Mouse (Mus musculus) liver, embryonic 13.5 days (tissue): ENCODE data around the gene Ccdc157. TPM values are rescaled to one million over a fixed set of nuclear protein-coding genes. Genes with fewer than 3 reads are reported as not detected.
A peak's percentile ranks its signal among the peaks of the same experiment; 100 is the strongest.

Source experiments
- ATAC-seq: fragments of 200-750 bp; cut with Nextera tagmentation; 2 replicates; pipeline ENCODE4 v1.8.0; 2017; ENCODE audit warnings: low read depth, mild to moderate bottlenecking, moderate number of reproducible peaks, moderate library complexity
- DNase-seq: peaks from one replicate; pipeline ENCODE4 v3.0.0; 2022
- H3K27ac ChIP-seq: fragments of 300-500 bp; sonication (generic); 2 replicates; pipeline ENCODE4 v1.5.1; 2015; ENCODE audit warnings: moderate library complexity, mild to moderate bottlenecking, inconsistent platforms
- H3K27me3 ChIP-seq: fragments of 300-500 bp; sonication (generic); 2 replicates; pipeline ENCODE4 v1.6.1; 2015; ENCODE audit warnings: mild to moderate bottlenecking, inconsistent platforms
- H3K36me3 ChIP-seq: fragments of 300-500 bp; sonication (generic); 2 replicates; pipeline ENCODE4 v1.6.1; 2015; ENCODE audit warnings: mild to moderate bottlenecking, inconsistent platforms
- H3K4me1 ChIP-seq: fragments of 300-500 bp; sonication (generic); replicated peaks from 2 replicates; pipeline ENCODE4 v1.6.1; 2015; ENCODE audit warnings: inconsistent platforms
- H3K4me2 ChIP-seq: fragments of 300-500 bp; sonication (generic); 2 replicates; pipeline ENCODE4 v1.6.1; 2015; ENCODE audit warnings: inconsistent platforms, mild to moderate bottlenecking, moderate library complexity
- H3K4me3 ChIP-seq: fragments of 300-500 bp; sonication (generic); replicated peaks from 2 replicates; pipeline ENCODE4 v1.5.1; 2015; ENCODE audit warnings: mild to moderate bottlenecking, inconsistent platforms
- H3K9ac ChIP-seq: fragments of 300-500 bp; sonication (generic); 2 replicates; pipeline ENCODE4 v1.6.1; 2015; ENCODE audit warnings: mild to moderate bottlenecking, inconsistent platforms
- H3K9me3 ChIP-seq: fragments of 300-500 bp; sonication (generic); replicated peaks from 2 replicates; pipeline ENCODE4 v1.6.1; 2016; ENCODE audit warnings: inconsistent platforms
- WGBS: fragments of 180-500 bp; shearing (Covaris S2); methylation state at CpG from one replicate; pipeline ENCODE4 v1.1.7; 2015; ENCODE audit not compliant: insufficient replicate concordance; 5-methylcytosine and 5-hydroxymethylcytosine counted together
- polyA plus RNA-seq: library from polyadenylated mRNA; unstranded; fragments of >200 nt; fragmentation: Nextera tagmentation; extraction: Ambion mirVana; gene quantifications from 2 replicates; pipeline ENCODE4 v1.2.1, GENCODE M21; 2015

Ccdc157 gene
- polyA plus RNA-seq, 1 experiment from 2014 or later = 0.65 TPM

DNA sequence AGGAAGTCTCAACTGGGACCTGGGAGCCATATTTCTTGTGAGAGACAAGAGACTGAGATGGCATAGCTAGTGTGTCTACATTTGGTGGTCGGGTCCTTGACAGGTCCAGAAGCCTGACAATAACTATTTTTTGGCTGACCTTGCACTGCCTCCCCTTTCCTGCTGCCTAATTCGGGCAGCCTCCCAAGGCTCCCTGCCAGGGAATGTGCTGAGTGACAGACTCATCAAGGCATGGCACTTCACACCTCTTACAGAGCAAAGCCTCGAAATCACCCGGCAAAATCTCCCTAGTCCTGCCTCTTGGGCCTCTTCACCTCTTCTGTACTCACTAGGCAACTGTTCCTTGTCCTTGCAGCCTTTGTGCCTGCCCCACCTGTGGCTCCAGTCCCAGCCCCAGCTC is 17.6 kb upstream of the Ccdc157 start:
- H3K4me3 ChIP-seq = no peak overlapping the region
- no peak overlapping the region for H3K27ac ChIP-seq
- 83% methylated on average over 4 of the region's 4 CpGs for WGBS
- H3K36me3 ChIP-seq = peaks cover 98% of the 10 kb centered on the region
- no peaks in the 10 kb centered on the region for H3K4me1 ChIP-seq
- DNase-seq (no peak), ATAC-seq (no peak)
- H3K9ac ChIP-seq = no peak overlapping the region
- H3K4me2 ChIP-seq = no peak overlapping the region
- no peaks in the 10 kb centered on the region for H3K27me3 ChIP-seq
- H3K9me3 ChIP-seq = no peaks in the 10 kb centered on the region

DNA sequence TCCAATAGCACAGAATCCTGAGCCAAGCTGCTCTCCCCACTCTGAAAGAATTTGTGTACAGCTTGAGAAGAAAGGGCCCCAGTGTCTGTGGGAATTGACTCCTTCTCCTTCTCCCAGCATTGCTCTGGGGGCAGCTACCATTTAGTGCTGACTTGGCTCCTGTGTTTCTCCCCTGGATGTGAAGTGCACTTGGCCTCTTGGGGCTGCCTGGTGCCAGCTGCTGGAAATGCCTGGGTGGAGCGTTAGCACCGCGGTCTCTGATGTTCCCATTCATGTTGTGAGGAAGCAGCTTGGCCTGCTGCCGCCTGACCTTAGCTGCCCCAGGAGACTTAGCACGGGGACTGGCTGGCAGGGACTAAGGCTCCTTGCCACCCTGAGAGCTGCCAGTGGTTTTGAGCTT is 14.5 kb upstream of the Ccdc157 start:
- WGBS = 91% methylated on average over 5 of the region's 5 CpGs
- no peak overlapping the region for H3K4me3 ChIP-seq
- H3K36me3 ChIP-seq = peaks cover 100% of the 10 kb centered on the region

GRCm38 (mm10) chr11:4166467-4167090 is 6.5 kb upstream of the Ccdc157 start:
- WGBS = 75% methylated on average over 7 of the region's 7 CpGs
- H3K4me3 ChIP-seq = no peak overlapping the region
- H3K9me3 ChIP-seq = no peaks in the 10 kb centered on the region
- DNase-seq (no peak), ATAC-seq (no peak)
- H3K27me3 ChIP-seq = no peaks in the 10 kb centered on the region
- peaks cover 99% of the 10 kb centered on the region for H3K36me3 ChIP-seq
- H3K27ac ChIP-seq = peak overlapping the region; percentile 18; the same call in 1 of the 2 replicates
- H3K4me2 ChIP-seq = no peak overlapping the region
- H3K4me1 ChIP-seq = peaks cover 49% of the 10 kb centered on the region
- no peak overlapping the region for H3K9ac ChIP-seq

More for the DNA sequence above, 14.5 kb upstream of the Ccdc157 start:
- H3K27me3 ChIP-seq = no peaks in the 10 kb centered on the region
- no peak for DNase-seq
- no peaks in the 10 kb centered on the region for H3K4me1 ChIP-seq
- no peak overlapping the region for H3K27ac ChIP-seq
- no peak overlapping the region for H3K9ac ChIP-seq
- ATAC-seq = no peak
- no peak overlapping the region for H3K4me2 ChIP-seq
- no peaks in the 10 kb centered on the region for H3K9me3 ChIP-seq

- H3K27ac ChIP-seq = no peak overlapping the region
- no peak overlapping the region for H3K4me3 ChIP-seq
- no peak overlapping the region for H3K4me2 ChIP-seq
- no peaks in the 10 kb centered on the region for H3K27me3 ChIP-seq
- peaks cover 61% of the 10 kb centered on the region for H3K4me1 ChIP-seq
- WGBS = 75% methylated on average over 2 of the region's 2 CpGs
- DNase-seq (no peak), ATAC-seq (no peak)
- H3K9ac ChIP-seq = no peak overlapping the region
- no peaks in the 10 kb centered on the region for H3K9me3 ChIP-seq
- H3K36me3 ChIP-seq = peaks cover 85% of the 10 kb centered on the region
Observed at GRCm38 (mm10) chr11:4164701-4165100, 4.6 kb upstream of the Ccdc157 start.

DNA sequence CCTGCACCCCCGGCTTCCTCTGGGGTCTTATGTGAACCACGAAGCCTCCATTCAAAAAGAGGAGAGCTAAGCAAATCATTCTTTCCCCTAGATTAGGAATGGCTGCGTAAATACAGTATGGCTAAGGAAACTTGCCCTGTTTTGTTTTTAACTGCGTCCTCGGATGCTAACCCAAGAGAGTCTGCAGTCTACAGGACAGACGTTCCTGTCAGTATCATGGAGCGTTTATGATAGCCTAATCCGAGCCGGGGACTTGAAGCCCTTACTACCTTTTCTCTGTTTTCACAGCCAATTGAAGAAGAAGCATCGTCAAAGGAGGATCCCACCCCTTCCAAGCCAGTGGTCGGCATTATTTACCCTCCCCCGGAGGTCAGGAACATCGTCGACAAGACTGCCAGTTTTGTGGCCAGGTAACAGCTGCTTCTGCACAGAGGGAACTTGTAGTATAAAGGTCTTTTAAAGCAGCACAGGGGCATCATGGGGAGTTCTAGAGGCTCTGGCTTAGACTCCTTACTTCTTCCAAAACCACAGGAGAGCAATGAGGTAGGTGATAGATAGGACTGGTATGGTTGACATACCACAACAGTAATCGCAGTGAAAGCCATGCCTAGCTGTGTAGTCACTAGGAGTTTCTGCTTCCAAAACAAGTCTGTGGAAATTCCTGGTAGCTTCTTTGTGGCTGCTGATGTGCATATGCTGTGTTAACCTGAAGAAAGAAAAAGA is 826 bp upstream of the Ccdc157 start:
- H3K4me3 ChIP-seq = peak overlapping the region; percentile 75
- DNase-seq (no peak), ATAC-seq (peak; percentile 14; the same call in 1 of the 2 replicates)
- peaks cover 48% of the 10 kb centered on the region for H3K36me3 ChIP-seq
- no peaks in the 10 kb centered on the region for H3K9me3 ChIP-seq
- H3K27ac ChIP-seq = peak overlapping the region; percentile 71
- H3K27me3 ChIP-seq = no peaks in the 10 kb centered on the region
- WGBS = 2% methylated on average over 15 of the region's 15 CpGs
- peaks cover 63% of the 10 kb centered on the region for H3K4me1 ChIP-seq
- H3K4me2 ChIP-seq = peak overlapping the region; percentile 83
- H3K9ac ChIP-seq = peak overlapping the region; percentile 81

DNA sequence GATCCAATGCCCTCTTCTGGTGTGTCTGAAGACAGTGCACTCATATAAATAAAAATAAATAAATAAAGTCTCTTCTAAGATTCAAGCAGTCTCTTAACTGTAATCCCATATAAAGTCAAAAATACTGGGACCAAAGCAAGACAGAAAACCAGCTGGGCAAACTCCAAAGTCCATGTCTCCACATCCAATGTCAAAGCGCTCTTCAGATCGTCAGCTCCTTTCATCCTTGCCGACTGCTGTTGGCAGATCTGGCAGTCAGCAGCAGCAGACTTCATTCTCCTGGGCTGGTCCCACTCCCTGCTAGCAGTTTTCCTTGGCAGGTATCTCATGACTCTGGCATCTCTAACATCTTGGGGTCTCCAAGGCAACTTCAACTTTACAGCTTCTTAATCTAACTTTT is 1.4 kb downstream of the Ccdc157 start:
- DNase-seq (no peak), ATAC-seq (no peak)
- Histone ChIP-seq H3K27me3 (no peaks in the 10 kb centered on the region), H3K36me3 (peaks cover 25% of the 10 kb centered on the region), H3K4me2 (no peak overlapping the region), H3K27ac (no peak overlapping the region), H3K4me1 (peaks cover 47% of the 10 kb centered on the region), H3K4me3 (no peak overlapping the region), H3K9me3 (no peaks in the 10 kb centered on the region), H3K9ac (no peak overlapping the region)
- 89% methylated on average over 3 of the region's 3 CpGs for WGBS

- Histone ChIP-seq H3K9me3 (no peaks in the 10 kb centered on the region), H3K4me1 (peaks cover 20% of the 10 kb centered on the region), H3K27ac (no peak overlapping the region), H3K4me3 (no peak overlapping the region), H3K36me3 (no peaks in the 10 kb centered on the region), H3K9ac (no peak overlapping the region), H3K4me2 (no peak overlapping the region), H3K27me3 (no peaks in the 10 kb centered on the region)
- ATAC-seq = no peak
- WGBS = 24% methylated on average over 5 of the region's 5 CpGs
- DNase-seq = no peak
Observed at GRCm38 (mm10) chr11:4155641-4156040, 4.5 kb downstream of the Ccdc157 start.

DNA sequence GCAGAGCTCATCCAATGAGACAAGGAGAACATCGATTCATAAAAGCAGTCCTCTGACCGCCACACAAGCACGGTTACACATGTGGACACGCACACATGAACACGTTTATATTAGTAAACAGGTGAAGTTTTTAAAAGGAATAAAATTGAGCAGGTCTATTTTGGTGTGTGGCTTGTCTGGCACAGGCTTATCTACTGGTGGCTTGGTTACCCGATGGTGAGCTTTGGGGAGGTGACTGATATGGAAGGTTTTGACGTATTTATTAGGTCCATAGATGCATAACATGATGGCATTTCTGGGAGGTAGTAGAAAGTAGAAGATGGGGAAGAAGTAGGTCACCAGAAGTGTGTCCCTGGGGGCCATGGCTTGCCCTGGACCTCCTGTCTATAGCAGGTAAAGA is 6.4 kb downstream of the Ccdc157 start:
- ATAC-seq (no peak), DNase-seq (no peak)
- Histone ChIP-seq H3K27me3 (no peaks in the 10 kb centered on the region), H3K27ac (no peak overlapping the region), H3K9ac (no peak overlapping the region), H3K4me1 (peaks cover 7% of the 10 kb centered on the region; the same call in 1 of the 2 replicates), H3K4me3 (no peak overlapping the region), H3K36me3 (no peaks in the 10 kb centered on the region), H3K9me3 (no peaks in the 10 kb centered on the region), H3K4me2 (no peak overlapping the region)
- 69% methylated on average over 7 of the region's 7 CpGs for WGBS

DNA sequence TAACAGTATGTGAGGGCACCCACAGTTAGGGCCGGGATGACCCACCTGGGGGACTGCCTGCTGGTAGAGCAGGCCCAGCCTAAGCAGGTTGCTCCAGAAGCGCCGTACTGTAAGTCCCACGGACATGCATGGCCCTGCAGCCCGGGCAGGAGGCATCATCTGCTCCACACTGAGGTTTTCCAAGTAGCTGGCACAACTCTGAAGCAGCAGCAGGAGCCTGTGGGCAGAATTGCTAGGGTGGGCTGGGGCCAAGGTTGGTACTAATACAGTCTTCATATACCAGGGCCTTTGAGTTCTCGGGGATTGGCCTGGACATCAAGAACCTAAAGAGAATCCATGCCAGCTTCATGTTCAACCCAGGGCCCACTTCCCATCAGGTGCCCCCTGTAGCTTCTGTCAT is 10.2 kb downstream of the Ccdc157 start:
- no peak overlapping the region for H3K27ac ChIP-seq
- DNase-seq = no peak
- no peaks in the 10 kb centered on the region for H3K27me3 ChIP-seq
- ATAC-seq = no peak
- H3K4me2 ChIP-seq = no peak overlapping the region
- no peaks in the 10 kb centered on the region for H3K9me3 ChIP-seq
- H3K4me3 ChIP-seq = no peak overlapping the region
- WGBS = 67% methylated on average over 6 of the region's 6 CpGs
- no peak overlapping the region for H3K9ac ChIP-seq
- H3K36me3 ChIP-seq = no peaks in the 10 kb centered on the region
- no peaks in the 10 kb centered on the region for H3K4me1 ChIP-seq

GRCm38 (mm10) chr11:4148536-4149156 is 11.4 kb downstream of the Ccdc157 start:
- Histone ChIP-seq H3K27me3 (no peaks in the 10 kb centered on the region), H3K9me3 (no peaks in the 10 kb centered on the region), H3K4me3 (no peak overlapping the region), H3K9ac (no peak overlapping the region), H3K27ac (no peak overlapping the region), H3K4me1 (no peaks in the 10 kb centered on the region), H3K36me3 (no peaks in the 10 kb centered on the region), H3K4me2 (no peak overlapping the region)
- no peak for ATAC-seq
- DNase-seq = no peak
- WGBS = 67% methylated on average over 9 of the region's 9 CpGs

DNA sequence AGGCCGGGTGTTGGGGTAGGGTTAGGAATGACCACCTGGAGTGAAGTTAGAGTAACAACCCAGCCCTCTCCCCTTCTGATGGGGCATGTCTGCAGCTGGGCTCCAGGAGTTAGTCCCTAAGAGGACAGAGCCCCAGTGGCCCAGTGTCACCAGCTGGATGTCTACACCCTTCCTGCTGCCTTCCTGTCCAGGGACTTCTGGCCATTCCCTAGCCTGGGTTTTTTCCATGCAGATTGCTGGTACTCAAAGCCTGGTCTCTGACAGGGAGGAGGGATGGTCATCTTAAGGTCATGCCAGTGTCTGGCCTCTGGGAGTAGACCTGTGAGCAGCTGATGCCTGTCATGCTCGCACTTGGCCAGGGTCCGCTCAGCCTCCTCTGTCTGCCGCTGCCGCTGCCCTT is 12.0 kb downstream of the Ccdc157 start:
- H3K27me3 ChIP-seq = no peaks in the 10 kb centered on the region
- DNase-seq = no peak

More for the DNA sequence above, 12.0 kb downstream of the Ccdc157 start:
- peaks cover 3% of the 10 kb centered on the region; the same call in 1 of the 2 replicates for H3K36me3 ChIP-seq
- no peaks in the 10 kb centered on the region for H3K9me3 ChIP-seq
- H3K4me2 ChIP-seq = no peak overlapping the region
- H3K9ac ChIP-seq = no peak overlapping the region
- WGBS = 73% methylated on average over 5 of the region's 5 CpGs
- no peak overlapping the region for H3K27ac ChIP-seq
- no peak overlapping the region for H3K4me3 ChIP-seq
- ATAC-seq = no peak
- no peaks in the 10 kb centered on the region for H3K4me1 ChIP-seq
